Comparison of ENCODE assay signal across 15 mouse cellular contexts in the genomic region with DNA sequence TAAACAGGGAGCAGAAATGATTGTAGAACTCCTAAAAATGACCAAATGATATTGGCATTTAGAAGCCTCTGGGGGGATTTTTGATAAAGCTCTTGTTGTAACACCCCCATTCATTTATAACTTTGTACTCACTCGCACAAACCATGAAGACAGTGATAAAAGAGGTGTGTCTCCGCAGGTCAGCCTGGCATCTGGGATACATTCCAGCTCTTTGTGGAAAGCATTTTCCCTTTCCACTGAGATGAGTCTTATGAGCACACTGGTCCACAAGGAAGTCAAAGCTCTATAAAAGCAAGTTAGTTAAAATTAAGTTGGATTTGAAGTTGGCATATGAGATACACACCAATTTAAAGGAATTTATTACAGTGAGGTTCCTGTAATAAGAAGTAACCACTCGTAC.
"Had no signal": no experiment of that assay in that cellular context is flagged by ENCODE, and none has a peak within 500 bp of the region (broad histone marks: within the 10 kb centered on the region; RNA-seq: fewer than 3 reads in every experiment).

No protein-coding gene starts in this region.

- DNase-seq: heart, postnatal 10 days; heart, postnatal 14 days; heart, postnatal 36 days; heart, postnatal 4 days; kidney, adult 11 months; kidney, adult 18-20 months; kidney, adult 2 months; kidney, adult 8-10 months; kidney, adult 9 months; kidney, postnatal 10 days; kidney, postnatal 14 days; kidney, postnatal 25 days; kidney, postnatal 36 days; kidney, postnatal 4 days; layer of hippocampus, postnatal 36 days had no signal
